Mouse (Mus musculus) ES-E14 (cell line): ENCODE results near the gene Tex19.1. TPM values are rescaled to one million over a fixed set of nuclear protein-coding genes. Genes with fewer than 3 reads are reported as not detected.

Experiments
- DNase-seq: peaks from one replicate; pipeline ENCODE4 v3.0.0-alpha.2; 2013; ENCODE audit warnings: low read depth, low spot score
- H3K27ac ChIP-seq: 2 replicates; pipeline ENCODE4 v1.5.1; 2012; ENCODE audit warnings: low read depth, mild to moderate bottlenecking, low read length, moderate library complexity, mixed read lengths; ENCODE audit not compliant: poor library complexity, insufficient read depth, severe bottlenecking
- H3K36me3 ChIP-seq: 2 replicates; pipeline ENCODE4 v1.6.1; 2012; ENCODE audit warnings: mild to moderate bottlenecking, low read length, moderate library complexity, mixed read lengths; ENCODE audit not compliant: control insufficient read depth, poor library complexity, insufficient read depth, severe bottlenecking
- H3K4me1 ChIP-seq, 2 experiments: fragments of 150-350 bp in 1 of 2; sonication (generic) in 1 of 2; 2 replicates each; pipeline ENCODE4 v1.6.1; 2012; ENCODE audit warnings: low read length in 2 of 2, mild to moderate bottlenecking in 1 of 2, mixed read lengths in 1 of 2; ENCODE audit not compliant: control insufficient read depth in 2 of 2, insufficient read depth in 2 of 2, poor library complexity in 1 of 2
- H3K4me3 ChIP-seq, 2 experiments: fragments of 150-350 bp in 1 of 2; sonication (generic) in 1 of 2; 2 replicates each; pipeline ENCODE4 v1.5.1; 2012; ENCODE audit warnings: low read length in 2 of 2, low read depth in 1 of 2, mild to moderate bottlenecking in 1 of 2, mixed read lengths in 1 of 2; ENCODE audit not compliant: insufficient read depth in 1 of 2, poor library complexity in 1 of 2, severe bottlenecking in 1 of 2
- H3K9ac ChIP-seq: 2 replicates; pipeline ENCODE4 v1.6.1; 2012; ENCODE audit warnings: low read depth, mild to moderate bottlenecking, low read length, mixed read lengths; ENCODE audit not compliant: poor library complexity, insufficient read depth, severe bottlenecking
- H3K9me3 ChIP-seq: fragments of 150-350 bp; sonication (generic); 2 replicates; pipeline ENCODE4 v1.6.1; 2012; ENCODE audit warnings: low read depth, mild to moderate bottlenecking, low read length; ENCODE audit not compliant: control insufficient read depth, insufficient read depth
- CHD2 ChIP-seq: IDR thresholded peaks from 2 replicates; pipeline ENCODE4 v1.6.1; 2014; ENCODE audit warnings: mild to moderate bottlenecking, low read depth, low read length, inconsistent platforms
- HCFC1 ChIP-seq: IDR thresholded peaks from 2 replicates; pipeline ENCODE4 v1.6.1; 2012; ENCODE audit warnings: low read length, inconsistent platforms, borderline replicate concordance; ENCODE audit not compliant: insufficient read depth
- MAFK ChIP-seq: IDR thresholded peaks from 2 replicates; pipeline ENCODE4 v1.6.1; 2014; ENCODE audit warnings: mild to moderate bottlenecking, low read depth, low read length, inconsistent platforms; ENCODE audit not compliant: insufficient read depth
- ZC3H11A ChIP-seq: IDR thresholded peaks from 2 replicates; pipeline ENCODE4 v1.6.1; 2012; ENCODE audit warnings: low read depth, mild to moderate bottlenecking, inconsistent platforms, low read length, borderline replicate concordance
- ZNF384 ChIP-seq: IDR thresholded peaks from 2 replicates; pipeline ENCODE4 v1.6.1; 2012; ENCODE audit warnings: low read depth, low read length, inconsistent platforms
- in situ Hi-C, 2 experiments: fragments of 600-800 bp; cut with MboI; formaldehyde crosslinking; loops; one replicate each; pipeline ENCODE4 v1.15.1; 2025; ENCODE audit warnings: low sequenced_read_pairs in 2 of 2, inconsistent platforms in 1 of 2; ENCODE audit not compliant: unreplicated experiment in 2 of 2
- total RNA-seq: library from RNA; depleted of rRNA; stranded (reverse); fragments of 300-350 nt; gene quantifications from 2 replicates; pipeline ENCODE4 v1.2.3, GENCODE M21; 2012

The Tex19.1 gene
- total RNA-seq, 1 experiment, result 193 TPM

- Histone ChIP-seq H3K9me3 (no peaks in the 10 kb centered on the region), H3K9ac (no peak overlapping the region), H3K4me1 (peaks cover 0 to 8% of the 10 kb centered on the region in 2 experiments; a peak in 1 of 4 replicates), H3K4me3 (no peak overlapping the region; a peak in 1 of 4 replicates), H3K27ac (no peak overlapping the region), H3K36me3 (no peaks in the 10 kb centered on the region)
- DNase-seq, result no peak
- TF ChIP-seq ZNF384, result no peak
- no peak for TF ChIP-seq HCFC1
- no peak for TF ChIP-seq CHD2
- TF ChIP-seq MAFK, result no peak
- TF ChIP-seq ZC3H11A, result no peak
- in situ Hi-C loops, result no loop called here
Observed at GRCm38 (mm10) chr11:121160636-121161346, 14.8 kb downstream of the Tex19.1 start.

- in situ Hi-C loops, result no loop called here
Observed at GRCm38 (mm10) chr11:121163751-121164150, 17.8 kb downstream of the Tex19.1 start.

GRCm38 (mm10) chr11:121173203-121173602 is 27.3 kb downstream of the Tex19.1 start:
- no peak overlapping the region for H3K27ac ChIP-seq
- no peaks in the 10 kb centered on the region for H3K36me3 ChIP-seq
- TF ChIP-seq ZNF384, result no peak
- no peak for TF ChIP-seq MAFK
- no peak for TF ChIP-seq HCFC1
- no peak for TF ChIP-seq ZC3H11A
- no peak for TF ChIP-seq CHD2
- H3K9me3 ChIP-seq, result no peaks in the 10 kb centered on the region
- in situ Hi-C loops, result no loop called here
- no peak overlapping the region for H3K4me3 ChIP-seq
- peaks cover 0 to 5% of the 10 kb centered on the region in 2 experiments; a peak in 1 of 4 replicates for H3K4me1 ChIP-seq
- DNase-seq, result no peak
- H3K9ac ChIP-seq, result no peak overlapping the region

More at GRCm38 (mm10) chr11:121163751-121164150, 17.8 kb downstream of the Tex19.1 start:
- no peak overlapping the region for H3K9ac ChIP-seq
- TF ChIP-seq MAFK (no peak), ZC3H11A (no peak), CHD2 (no peak), ZNF384 (no peak), HCFC1 (no peak)
- H3K27ac ChIP-seq, result no peak overlapping the region
- H3K4me3 ChIP-seq, result no peak overlapping the region
- no peak for DNase-seq
- H3K36me3 ChIP-seq, result no peaks in the 10 kb centered on the region
- H3K9me3 ChIP-seq, result no peaks in the 10 kb centered on the region
- peaks cover 0 to 5% of the 10 kb centered on the region in 2 experiments; a peak in 1 of 4 replicates for H3K4me1 ChIP-seq

GRCm38 (mm10) chr11:121174234-121174633 is 28.3 kb downstream of the Tex19.1 start:
- peaks cover 0 to 5% of the 10 kb centered on the region in 2 experiments; a peak in 1 of 4 replicates for H3K4me1 ChIP-seq
- TF ChIP-seq MAFK, result no peak
- TF ChIP-seq ZNF384, result no peak
- no peak for TF ChIP-seq HCFC1
- TF ChIP-seq CHD2, result no peak
- TF ChIP-seq ZC3H11A, result no peak
- H3K4me3 ChIP-seq, result no peak overlapping the region
- in situ Hi-C loops, result no loop called here
- H3K9me3 ChIP-seq, result no peaks in the 10 kb centered on the region
- no peak for DNase-seq
- no peak overlapping the region for H3K27ac ChIP-seq
- no peaks in the 10 kb centered on the region for H3K36me3 ChIP-seq
- H3K9ac ChIP-seq, result no peak overlapping the region
